7 mouse cellular contexts compared by ENCODE assay signal in the genomic region with DNA sequence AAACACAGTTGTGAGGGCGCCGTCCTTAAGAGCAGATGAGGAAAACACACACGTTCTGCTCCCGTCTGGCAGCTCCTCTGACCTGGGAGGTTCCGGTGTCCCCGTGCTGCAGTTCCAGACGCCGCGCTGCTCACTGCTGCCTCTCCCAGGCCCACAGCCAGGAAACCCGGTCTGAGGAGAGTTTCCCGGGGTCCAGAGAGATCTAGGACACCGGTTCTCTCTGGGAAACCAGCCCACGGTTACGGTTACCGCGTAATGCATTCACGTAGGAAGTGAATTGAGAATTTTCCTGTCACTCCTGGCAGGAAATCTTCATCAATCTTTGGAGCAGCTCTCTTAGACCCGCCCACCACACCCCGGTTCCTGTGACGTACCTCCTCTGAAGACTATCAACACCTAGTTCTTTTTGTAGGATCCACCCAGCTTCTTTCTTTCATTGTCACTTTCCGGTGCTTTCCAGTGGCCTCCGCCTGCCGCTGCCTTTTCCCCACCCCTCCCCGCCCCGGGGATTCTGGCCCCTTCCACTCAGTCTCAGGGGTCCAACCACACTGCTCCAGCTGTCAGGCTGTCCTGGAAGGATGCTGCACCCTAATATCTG.
DNase-seq lines count a peak whose midpoint lies in the region; ATAC-seq lines count a peak whose summit lies in the region.

No protein-coding gene starts in this region.

- H3K27ac ChIP-seq in hindbrain, embryonic 16.5 days (ENCODE audit: low read depth, low read length), result peak overlapping the region; percentile 84

- peak overlapping the region; percentile 72 for H3K4me3 ChIP-seq in hindbrain, embryonic 16.5 days (ENCODE audit: low read length)

- H3K27me3 ChIP-seq in hindbrain, embryonic 16.5 days (replicated peaks; ENCODE audit: control insufficient read depth, insufficient read depth, low read length), result no peaks in the 10 kb centered on the region

- DNase-seq in adrenal gland, adult (ENCODE audit: inconsistent age in 2 of 2, low spot score in 1 of 2), result peak; percentile 71 to 91
- peak; percentile 53 to 56 for DNase-seq in cerebellum, postnatal 36 days
- peak; percentile 25 for DNase-seq in gastrocnemius, adult 18-20 months (ENCODE audit: low spot score)
- peak; percentile 17 for DNase-seq in left cerebral cortex, adult 11 months (ENCODE audit: low spot score)
- DNase-seq in lung, postnatal 36 days, result peak; percentile 55
- DNase-seq in retina, postnatal 1 day, result peak; percentile 81

- H3K9ac ChIP-seq in hindbrain, embryonic 16.5 days (ENCODE audit: low read depth, low read length), result peak overlapping the region; percentile 77

- H3K4me1 ChIP-seq in hindbrain, embryonic 16.5 days (ENCODE audit: control insufficient read depth, insufficient read depth, low read depth, low read length), result no peaks in the 10 kb centered on the region; the same call in 1 of the 2 replicates

- 0 out of 2 replicates have a peak, but pooled peaks cover 9% of the 10 kb centered on the region for H3K36me3 ChIP-seq in hindbrain, embryonic 16.5 days (ENCODE audit: control insufficient read depth, insufficient read depth, low read length)

- peaks cover 6% of the 10 kb centered on the region; the same call in 1 of the 2 replicates for H3K9me3 ChIP-seq in hindbrain, embryonic 16.5 days (ENCODE audit: control insufficient read depth, low read length)

- under 1% methylated on average over 25 of the region's 25 CpGs for WGBS in hindbrain, embryonic 16.5 days

- H3K4me2 ChIP-seq in hindbrain, embryonic 16.5 days (ENCODE audit: low read length), result peak overlapping the region; percentile 56

- ATAC-seq in hindbrain, embryonic 16.5 days, result peak; percentile 96

Comparison
In these comparisons a context has a peak if more than half of its experiments do, and no peak if none do; other contexts are left out.
1. Peak in every context shown above with its lines: DNase-seq, ATAC-seq, H3K4me3 ChIP-seq and H3K27ac ChIP-seq.
2. DNase-seq: peak in every context shown above with its lines; median percentile 81 in adrenal gland, adult; 81 in retina, postnatal 1 day; 55 in lung, postnatal 36 days; 54 in cerebellum, postnatal 36 days; 25 in gastrocnemius, adult 18-20 months; 17 in left cerebral cortex, adult 11 months.